Mouse (Mus musculus) cerebellum, postnatal 25 days (tissue): ENCODE data around the gene Xylt1.

Source experiments
- DNase-seq, 2 experiments: peaks; one replicate each; pipeline ENCODE4 v3.0.0; 2021; ENCODE audit warnings: mixed read lengths in 2 of 2

Xylt1 gene

DNA sequence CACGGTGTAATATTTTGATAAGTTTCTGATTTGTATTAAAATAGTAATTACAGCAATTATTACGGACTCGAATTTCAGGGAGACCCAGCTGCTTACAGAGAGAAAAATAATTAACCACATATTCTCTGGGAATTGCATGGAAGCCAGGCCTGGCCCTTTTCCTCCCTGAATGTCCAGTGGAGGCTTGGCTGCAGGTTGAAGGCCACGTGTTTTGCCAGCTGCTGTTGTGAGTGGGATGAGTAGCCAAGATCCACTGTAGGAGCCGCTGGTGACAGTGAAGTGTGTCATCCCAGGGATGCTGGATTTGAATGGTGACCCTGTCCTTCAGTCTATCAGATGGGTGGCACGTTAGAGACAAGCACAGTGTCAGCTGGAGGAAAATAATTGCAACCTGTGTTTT is 14.7 kb downstream of the Xylt1 start:
- DNase-seq: no peak

DNA sequence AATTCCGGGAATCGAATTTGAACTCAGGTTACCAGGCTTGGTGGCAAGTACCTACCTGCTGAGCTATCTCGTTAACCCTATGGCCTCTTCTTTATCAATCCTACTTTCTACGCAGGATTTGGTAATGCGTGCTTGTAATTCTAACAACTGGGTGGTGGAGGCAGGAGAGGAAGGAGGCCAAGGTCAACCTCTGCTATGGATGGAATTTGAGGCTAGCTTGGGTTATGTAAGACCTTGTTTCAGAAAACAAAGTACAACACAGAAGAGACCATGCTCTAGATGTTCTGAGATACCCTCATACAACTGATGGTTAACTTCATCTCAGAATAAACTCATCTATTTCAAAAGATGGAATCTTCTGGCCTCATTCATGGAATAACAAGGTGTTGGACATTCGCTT is 17.1 kb downstream of the Xylt1 start:
- DNase-seq: no peak

DNA sequence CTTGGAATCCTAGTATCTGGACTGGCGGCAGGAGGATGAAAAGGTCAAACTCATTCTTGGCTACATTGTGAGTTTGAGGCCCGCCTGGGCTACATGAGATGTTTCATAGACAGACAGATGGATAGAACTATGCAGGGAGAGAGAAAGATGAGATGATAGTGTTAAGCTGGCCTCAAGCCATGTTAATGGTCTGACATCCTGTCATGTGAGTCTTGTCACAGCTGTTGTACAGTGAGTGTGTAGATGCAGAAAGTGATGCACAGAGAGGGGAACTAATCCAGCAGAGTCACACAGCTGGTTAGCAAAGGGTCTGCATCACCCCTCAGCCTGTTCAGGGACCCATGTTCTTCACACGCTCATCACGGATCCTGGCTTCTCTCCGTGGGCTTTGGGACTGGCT is 19.2 kb downstream of the Xylt1 start:
- no peak for DNase-seq

DNA sequence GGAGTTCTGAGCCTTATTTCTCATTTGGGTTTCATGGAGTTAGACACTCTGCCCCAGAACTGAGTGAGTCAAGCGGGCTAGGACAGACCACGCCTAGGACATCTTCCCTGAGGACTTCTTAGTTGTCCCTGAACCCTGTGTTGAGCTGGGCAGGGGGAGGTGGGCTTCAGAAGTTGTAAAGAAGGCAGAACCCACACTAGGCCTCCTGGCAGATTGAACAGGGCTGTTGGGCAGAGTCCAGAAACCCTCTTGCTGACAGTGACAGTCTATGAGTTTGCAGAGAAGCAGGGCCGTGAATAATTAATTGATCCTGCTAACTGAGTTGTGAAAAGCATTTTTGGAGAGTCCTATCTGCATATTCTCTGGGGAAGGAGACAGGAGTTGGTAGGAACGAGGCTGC is 20.8 kb downstream of the Xylt1 start:
- no peak for DNase-seq

DNA sequence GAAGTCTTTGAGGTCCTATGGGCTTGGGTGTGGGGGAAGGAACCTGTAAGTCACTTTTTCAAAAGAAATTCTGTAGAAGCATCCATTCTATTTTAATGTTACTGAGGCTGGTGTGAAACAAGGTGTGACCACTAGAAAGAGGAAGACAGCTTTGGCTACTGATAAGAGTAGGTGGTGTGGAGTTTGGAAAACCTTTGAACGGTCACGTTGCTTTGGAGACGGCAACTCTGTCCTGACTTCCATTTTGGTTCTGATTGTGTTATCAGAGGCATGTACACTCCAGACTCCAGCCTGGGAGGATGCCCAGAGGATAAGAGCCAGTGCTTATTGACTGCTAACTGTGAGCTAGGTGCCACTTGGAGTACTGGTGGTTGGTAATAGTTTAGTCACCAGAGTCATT is 25.6 kb downstream of the Xylt1 start:
- no peak for DNase-seq

DNA sequence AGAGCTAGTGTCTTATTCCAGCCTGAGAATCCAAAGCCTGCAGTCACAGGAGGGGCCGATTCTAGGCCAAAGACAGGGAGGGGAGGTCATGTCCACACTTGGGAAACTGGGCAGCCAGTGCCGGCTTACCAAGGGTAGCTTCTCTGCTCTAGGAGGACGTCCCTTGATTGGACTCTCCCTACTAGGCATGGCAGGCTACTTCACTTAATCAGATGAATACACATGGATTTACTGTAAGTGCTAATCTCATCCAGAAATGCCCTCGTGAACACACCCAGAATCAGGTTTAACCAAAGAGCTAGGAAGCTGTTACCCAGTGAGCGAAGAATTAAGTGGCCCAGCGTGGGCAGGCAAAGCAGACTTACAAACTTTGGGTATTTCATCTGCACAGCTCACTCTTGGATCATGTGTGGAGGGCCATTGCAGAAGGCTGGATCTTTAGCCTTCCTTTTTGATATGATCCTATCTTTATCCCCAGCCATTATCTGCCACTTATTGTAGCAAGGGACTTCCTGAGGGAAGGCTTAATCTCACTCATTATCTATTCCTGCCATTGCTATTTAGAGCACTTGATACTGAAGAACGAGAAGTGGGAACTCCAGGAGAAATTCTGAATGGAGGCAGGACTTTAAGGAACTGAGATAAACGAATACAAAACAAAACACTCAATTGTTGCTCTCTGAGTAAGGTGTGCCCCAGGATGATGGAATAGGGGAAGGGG is 28.6 kb downstream of the Xylt1 start:
- no peak for DNase-seq

DNA sequence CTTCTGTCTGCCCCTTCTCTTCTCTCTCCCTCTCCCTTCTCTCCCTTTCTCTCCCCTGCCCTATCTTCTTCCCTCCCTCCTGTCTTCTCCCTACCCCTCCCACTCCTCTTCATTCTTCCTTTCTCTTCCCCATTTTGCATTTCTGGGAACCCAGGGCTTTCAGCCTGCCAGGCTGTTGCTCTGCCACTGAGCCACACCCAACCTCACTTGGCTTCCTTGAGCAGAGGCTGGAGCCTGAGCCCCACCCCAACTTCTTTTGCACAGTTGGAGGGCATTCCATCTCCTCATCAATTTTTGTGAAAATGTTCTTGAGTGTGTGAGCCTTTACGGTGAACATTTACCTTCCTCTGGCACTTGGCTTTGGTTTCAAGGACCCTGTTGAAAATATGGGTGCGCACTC is 31.1 kb downstream of the Xylt1 start:
- no peak for DNase-seq

DNA sequence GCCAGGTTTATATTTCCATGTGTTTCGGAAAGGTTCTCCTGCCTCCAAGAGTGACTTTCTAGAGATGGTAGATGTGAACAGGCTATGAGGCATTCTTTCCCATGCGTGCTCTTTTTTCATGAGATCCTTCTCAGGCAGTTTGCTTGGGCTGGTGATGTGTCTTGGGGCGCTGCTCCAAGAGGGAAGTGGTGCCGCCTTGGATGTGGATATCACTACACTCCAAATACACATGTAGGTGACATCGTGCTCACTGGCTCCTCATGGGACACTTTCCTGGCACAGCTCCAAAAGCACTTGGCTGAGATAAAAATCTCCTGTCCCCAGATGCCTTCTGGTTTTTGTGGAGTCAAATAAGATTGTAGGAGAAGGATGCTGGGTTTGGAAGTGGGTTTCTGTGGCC is 31.6 kb downstream of the Xylt1 start:
- DNase-seq: peak in 1 of 2 experiments; percentile 34

DNA sequence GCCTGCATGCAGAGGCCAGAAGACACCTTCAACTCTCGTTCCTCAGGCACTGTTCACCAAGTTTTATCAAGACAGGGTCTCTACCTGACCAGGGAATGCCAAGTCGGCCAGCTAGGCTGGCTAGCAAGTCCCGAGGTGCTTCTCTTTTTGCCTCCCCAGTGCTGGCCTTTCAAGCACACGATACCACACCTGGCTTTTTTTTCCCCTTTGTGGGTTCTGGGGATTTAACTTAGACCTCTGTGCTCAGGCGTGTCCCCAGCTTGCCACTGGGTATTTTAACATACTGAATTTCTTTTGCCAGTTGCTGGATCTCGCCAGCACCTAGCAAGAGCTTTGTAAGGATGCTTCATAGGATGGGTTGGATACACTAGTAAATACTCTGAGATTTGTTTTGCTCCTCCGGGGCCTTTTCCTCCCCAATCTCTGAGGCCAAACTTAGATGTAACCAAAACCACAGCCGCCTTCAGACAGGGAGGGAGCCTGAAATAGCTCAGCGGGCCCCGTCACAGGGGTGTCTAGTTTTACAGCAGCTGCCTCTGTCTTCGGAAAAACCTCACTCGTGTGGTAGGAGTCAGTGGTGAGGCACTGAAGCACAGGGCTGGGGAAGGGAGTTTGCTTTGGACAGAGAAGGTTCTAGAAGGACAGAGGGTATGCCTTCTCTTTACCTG is 33.7 kb downstream of the Xylt1 start:
- DNase-seq: no peak

DNA sequence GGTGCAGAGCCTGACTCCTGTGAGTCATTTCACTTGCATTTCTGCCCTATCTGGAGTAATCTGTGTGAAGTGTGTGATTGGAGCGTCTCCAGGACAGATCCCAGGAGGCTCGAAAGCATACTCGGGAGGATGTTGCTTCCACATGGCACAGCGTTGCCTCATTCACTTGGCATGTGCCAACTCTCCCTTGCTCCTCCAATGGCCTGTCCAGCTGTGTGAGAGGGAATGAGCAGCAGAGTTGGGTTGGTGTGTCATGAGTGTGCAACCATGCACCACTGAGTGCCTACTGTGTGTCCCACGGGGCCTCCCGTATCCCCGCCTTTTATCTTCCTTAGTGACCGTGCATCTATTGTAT is 34.2 kb downstream of the Xylt1 start:
- DNase-seq: no peak

DNA sequence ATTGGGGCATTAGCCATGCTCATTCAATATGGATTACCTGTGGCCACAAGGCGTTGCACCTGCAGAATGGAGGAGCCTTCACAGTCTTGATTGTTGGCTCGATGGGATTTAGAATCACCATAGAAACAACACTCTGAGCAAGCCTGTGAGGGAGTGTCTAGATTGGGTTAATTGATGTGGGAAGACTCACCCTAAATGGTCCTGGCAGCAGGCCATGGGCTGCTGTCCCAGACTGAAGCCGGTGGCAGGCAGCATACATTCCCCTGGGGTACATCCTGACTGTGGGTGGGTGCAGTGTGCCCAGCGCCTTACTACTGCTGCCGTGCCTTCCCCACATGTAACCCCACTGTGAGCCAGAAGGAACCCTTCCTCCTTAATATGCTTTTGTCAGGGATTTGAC is 38.3 kb downstream of the Xylt1 start:
- DNase-seq: peak in 1 of 2 experiments; percentile 16

DNA sequence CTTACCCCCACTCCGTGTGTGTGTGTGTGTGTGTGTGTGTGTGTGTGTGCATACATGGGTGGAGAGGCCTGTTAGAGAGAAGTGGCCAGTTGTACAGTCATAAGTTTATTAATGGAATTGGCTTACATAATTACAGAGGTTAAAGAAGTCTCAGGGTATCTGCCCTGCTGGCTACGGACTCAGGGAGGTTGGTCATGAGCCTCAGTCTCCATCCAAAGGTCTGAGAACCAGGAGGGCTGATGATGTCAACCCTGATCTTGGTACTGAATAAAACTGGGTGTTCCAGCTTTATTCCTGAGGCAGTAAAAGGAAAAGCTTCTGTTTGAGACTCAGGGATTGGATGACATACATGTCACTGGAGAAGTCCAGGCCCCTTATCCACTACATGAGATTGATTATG is 39.1 kb downstream of the Xylt1 start:
- no peak for DNase-seq

DNA sequence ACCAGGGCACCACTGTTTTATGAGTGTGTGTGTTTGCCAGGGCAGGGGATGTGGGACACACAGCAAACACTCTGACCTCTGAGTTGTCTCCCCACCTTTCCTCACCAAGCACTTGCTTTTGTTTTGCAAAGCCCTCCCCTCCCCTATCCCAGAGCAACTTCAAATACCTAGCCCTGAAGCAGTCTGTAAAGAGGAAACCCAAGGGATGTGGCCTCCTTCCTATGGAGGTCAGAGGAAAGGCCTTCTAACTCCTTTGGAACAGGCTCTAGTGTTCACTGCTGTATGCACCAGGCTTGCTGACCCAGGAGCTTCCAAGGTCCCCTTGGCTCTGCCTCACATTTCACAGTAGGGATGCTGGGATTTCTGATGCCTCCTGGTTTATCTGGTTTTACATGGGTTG is 39.5 kb downstream of the Xylt1 start:
- no peak for DNase-seq

DNA sequence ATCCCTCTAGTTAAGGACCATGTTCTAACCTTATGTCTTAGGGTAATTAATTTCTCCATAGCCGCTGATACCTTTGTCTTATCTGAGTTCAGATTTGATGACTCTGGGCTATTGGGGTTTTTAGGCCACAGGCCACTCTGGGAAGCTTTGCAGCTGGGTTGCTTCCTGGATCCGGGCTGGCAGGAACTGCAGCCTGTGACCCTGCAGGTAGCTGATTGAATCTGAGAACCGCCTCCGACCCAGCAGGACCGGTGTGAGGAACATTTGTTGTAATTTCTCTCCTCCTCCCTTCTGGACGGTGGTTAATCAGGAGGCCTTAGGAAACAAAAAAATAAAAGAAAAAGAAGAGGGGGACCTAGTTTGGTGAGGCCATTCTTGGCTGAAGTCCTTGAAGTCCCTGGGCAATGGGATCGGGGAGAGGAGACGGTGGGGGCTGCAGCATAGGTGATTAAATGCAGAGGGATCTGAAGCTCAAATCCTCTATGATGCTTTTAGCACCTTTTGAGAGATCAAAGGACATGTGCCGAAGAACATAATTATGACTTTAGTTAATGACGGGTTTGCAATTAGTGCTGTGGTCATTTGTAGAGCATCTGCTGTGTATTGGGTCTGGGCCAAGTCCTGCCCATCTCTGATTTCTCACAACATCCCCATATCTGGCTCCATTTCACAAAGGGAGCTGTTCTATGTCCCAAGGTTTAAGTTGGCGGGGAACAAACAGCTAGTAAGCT is 40.2 kb downstream of the Xylt1 start:
- DNase-seq: peak in 1 of 2 experiments; percentile 16

DNA sequence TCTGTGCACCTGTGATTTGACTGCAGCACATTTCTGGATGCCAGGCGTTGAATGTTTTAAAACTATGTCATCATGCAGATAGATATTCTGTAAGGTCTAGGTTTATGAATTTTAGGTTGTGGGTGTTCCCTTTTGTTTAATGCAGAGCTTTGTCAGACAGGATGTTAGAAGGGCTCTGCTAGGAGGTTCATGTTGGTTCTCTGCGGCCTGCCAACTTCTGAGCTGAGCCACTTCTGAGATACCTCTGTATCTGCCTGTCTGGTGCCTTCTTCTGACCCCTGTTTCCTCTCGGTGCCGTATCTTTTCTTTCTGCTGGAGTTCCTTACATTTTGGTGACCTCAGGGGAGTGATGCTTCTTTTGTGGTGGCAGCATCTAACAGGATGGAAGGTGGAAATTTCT is 44.1 kb downstream of the Xylt1 start:
- DNase-seq: no peak

DNA sequence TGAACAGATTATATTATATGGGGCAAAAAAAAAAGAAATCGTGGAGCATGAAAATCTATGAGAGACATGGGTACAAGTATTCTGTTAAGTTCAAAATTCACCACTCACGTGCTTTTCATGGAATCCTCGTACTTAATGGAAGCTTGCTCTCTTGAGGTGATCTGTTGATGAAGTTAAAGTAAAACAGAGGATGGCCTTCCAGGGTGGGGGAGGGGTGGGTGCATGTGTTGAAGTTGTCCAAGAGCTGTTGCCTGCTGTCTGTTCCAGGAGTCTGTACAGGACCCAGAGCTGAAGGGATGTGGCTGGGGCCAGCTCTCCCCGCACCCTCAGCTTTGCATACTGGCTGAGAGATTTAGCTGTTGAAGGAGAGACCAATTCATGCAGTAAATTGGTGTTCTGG is 45.6 kb downstream of the Xylt1 start:
- DNase-seq: no peak

DNA sequence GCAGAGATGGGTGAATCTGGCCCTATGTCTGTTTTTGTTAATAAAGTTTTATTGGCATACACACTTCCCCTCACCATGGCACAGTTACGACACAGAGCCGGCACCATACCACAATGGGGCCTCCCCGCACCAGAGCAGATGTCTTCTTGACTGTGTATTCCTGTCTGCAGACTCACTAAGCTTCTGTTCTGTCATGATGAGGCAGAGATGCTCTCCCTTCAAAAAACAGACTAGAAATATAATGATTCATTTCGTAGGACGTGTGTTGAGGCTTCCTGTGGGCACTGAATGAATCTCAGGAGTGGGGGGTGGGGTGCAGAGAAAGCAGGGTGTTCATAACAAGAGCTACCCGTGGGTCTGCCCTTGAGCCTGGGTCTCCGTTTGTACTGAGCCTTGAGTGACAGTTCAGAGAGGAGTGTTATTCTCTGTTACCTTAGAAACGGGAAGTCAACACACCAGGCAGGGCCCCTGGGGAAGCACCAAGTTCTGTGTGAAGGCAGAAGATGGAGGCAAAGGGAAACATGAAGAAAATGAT is 48.0 kb downstream of the Xylt1 start:
- DNase-seq: no peak

DNA sequence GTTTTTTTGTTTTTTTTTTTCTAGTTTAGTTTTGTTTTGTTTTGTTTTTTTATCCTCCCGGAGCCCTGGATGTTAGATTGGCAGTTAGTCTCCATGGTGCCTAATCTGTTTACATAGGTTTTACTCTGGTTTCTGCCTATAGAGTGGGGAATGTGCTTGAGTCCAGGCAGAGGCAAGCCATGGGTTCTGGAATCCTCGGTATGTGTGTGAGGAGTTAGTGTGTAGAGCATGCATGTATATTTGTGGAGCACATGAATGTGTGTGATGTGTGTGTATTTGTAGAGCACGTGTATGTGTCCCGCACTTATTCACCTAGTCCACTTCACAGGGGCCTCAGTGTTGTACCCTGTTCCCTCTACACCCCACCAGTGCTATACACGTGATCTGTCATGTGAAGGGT is 48.7 kb downstream of the Xylt1 start:
- no peak for DNase-seq

DNA sequence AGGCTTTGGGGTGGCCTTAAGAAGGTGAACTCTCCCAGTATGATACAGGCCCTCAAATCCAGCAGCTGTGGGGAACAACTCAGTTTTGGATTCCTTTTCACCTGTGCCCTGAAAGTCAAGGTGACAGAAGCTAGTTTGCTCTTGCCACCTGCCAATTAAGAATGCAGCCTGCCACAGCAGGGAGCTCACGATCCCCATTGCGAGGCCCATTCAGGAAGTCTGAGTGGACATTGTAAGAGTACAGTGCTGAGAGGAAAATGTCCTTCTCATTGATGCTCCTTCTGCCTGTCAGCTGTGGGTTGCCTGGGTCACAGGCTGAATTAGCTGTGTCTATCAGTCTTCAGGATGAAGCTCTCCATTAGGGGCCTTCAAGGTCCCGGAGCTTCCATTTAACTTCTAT is 49.1 kb downstream of the Xylt1 start:
- no peak for DNase-seq

DNA sequence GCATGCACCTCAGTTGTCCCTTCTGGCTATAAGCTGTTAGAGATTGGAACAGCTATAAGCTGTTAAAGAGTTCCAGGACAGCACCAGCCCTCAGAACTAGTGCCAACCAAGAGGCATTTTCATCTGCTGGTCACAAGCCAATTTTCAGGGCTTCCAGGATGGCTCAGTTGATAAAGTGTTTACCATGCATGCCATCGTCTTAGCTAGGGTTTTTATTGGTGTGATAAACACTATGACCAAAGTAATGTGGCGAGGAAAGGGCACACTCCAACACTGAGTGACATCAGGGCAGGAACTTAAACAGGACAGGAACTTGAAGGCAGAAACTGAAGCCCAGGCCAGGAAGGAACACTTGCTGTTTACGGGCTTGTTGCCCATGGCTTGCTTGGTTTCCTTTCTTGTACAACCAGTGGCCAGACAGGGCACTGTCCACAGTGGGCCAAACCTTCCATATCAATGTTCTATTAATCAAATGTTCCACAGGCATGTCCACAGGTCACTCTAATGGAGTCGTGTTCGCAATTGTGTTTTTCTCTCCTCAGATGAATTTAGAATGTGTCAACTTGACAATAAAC is 49.7 kb downstream of the Xylt1 start:
- no peak for DNase-seq

DNA sequence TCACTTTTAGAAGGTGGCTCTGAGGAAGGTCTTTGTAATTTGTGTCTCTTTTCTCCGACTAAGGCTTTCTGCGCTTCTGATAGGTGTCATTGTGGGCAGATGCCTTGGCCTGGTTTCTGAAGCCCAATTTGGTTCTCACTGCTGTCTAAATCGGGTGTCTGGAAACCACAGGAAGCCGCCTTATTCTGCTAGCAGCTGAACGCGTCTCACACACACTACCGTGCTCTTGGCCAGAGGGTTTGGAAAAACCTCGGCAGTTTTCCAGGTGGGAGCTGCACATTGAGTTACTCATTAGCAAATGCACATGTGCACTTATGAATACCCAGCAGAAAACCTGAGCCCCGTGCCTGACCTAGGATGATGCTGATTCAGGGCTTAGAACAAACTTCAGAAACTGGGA is 52.9 kb downstream of the Xylt1 start:
- DNase-seq: no peak

DNA sequence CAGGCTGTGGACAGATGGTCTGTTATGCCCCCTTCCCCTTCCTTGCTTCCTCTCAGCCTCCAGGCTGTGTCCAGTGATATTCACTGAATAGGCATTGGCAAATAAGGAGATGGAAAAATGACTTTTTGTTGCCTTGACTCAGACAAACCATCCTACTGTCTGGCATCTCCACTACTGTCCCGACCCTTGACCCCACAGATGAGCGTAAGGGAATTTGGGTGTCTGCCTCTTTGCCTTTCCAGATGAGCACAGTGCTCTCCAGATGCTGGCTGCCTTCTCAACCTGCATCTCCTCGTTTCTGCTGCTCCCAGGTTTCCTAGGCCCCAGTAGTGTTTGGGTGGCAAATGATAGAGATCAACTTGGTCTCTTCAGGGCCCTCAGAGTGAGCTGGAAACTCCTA is 54.3 kb downstream of the Xylt1 start:
- no peak for DNase-seq

DNA sequence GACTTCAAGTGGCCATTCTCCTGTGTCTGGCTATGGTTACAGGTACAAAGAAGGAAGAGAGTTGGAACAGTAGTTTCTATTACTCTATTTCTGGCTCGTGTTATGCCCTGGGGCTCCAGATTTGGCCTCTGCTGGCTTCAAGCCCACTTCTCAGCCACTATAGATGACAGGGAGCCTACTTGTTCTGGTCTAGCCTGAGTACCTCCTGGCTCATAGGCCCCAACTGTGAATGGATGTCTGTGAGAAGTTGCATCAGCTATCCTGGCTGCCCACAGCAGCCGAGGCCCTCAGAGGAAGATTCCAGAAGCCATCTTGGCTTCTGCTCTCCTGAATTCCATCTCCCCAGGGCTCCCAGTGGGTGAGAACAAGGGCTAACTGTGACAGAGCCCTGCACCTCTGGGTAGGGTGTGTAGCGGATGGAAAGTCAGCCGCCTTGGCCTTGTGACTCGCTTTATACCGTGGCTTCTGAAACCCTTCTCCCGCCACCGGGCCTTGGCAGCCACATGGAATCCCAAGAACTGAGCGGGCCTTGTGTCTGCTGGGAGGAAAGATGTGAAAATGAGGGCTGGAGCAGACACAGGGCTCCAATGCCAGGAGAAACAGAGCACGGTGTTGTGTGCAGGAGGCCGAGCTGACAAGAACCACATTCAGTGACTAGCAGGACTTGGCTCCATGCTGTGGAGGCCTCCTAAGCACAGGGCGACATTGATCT is 55.1 kb downstream of the Xylt1 start:
- DNase-seq: peak in 1 of 2 experiments; percentile 27
